Mouse (Mus musculus) erythroblast, embryonic 14.5 days (primary cell): Measurements from ENCODE around the gene 3110009E18Rik. TPM values are rescaled to one million over a fixed set of nuclear protein-coding genes. Genes with fewer than 3 reads are reported as not detected.

Source experiments
- H3K27me3 ChIP-seq: 2 replicates; pipeline ENCODE4 v1.6.1; 2012; ENCODE audit warnings: inconsistent platforms; ENCODE audit not compliant: control insufficient read depth
- H3K36me3 ChIP-seq: 2 replicates; pipeline ENCODE4 v1.6.1; 2012; ENCODE audit warnings: mild to moderate bottlenecking, inconsistent platforms; ENCODE audit not compliant: control insufficient read depth
- H3K4me1 ChIP-seq: 2 replicates; pipeline ENCODE4 v1.6.1; 2012; ENCODE audit warnings: inconsistent platforms; ENCODE audit not compliant: control insufficient read depth
- H3K4me3 ChIP-seq: replicated peaks from 2 replicates; pipeline ENCODE3; 2012; ENCODE audit warnings: moderate library complexity, mild to moderate bottlenecking, inconsistent platforms
- H3K9me3 ChIP-seq: 2 replicates; pipeline ENCODE4 v1.6.1; 2012; ENCODE audit warnings: low read length, inconsistent platforms, mixed read lengths; ENCODE audit not compliant: control insufficient read depth
- GATA1 ChIP-seq: IDR thresholded peaks from 2 replicates; pipeline ENCODE4 v1.6.1; 2012; ENCODE audit warnings: low read length, inconsistent platforms, mixed read lengths
- TAL1 ChIP-seq: IDR thresholded peaks from 3 replicates; pipeline ENCODE4 v1.6.1; 2012; ENCODE audit warnings: low read length, inconsistent platforms, mixed read lengths
- polyA plus RNA-seq: library from polyadenylated mRNA; stranded (reverse); fragments of >175 nt; gene quantifications from 2 replicates; pipeline ENCODE4 v1.2.3, GENCODE M21; 2012

The 3110009E18Rik gene
- polyA plus RNA-seq, 1 experiment, result not detected

- no peak for TF ChIP-seq GATA1
- TF ChIP-seq TAL1, result no peak
- H3K4me1 ChIP-seq, result no peaks in the 10 kb centered on the region; the same call in 1 of the 2 replicates
- no peaks in the 10 kb centered on the region for H3K9me3 ChIP-seq
- H3K4me3 ChIP-seq, result no peak overlapping the region
- no peaks in the 10 kb centered on the region for H3K27me3 ChIP-seq
- H3K36me3 ChIP-seq, result no peaks in the 10 kb centered on the region
These were observed 21.5 kb upstream of the 3110009E18Rik start for GRCm38 (mm10) chr1:120099483-120099882.

- Histone ChIP-seq H3K9me3 (no peaks in the 10 kb centered on the region), H3K27me3 (no peaks in the 10 kb centered on the region), H3K4me3 (no peak overlapping the region), H3K4me1 (no peaks in the 10 kb centered on the region), H3K36me3 (no peaks in the 10 kb centered on the region)
- TF ChIP-seq GATA1 (no peak), TAL1 (no peak)
These were observed 20.3 kb upstream of the 3110009E18Rik start for GRCm38 (mm10) chr1:120100456-120101226.

GRCm38 (mm10) chr1:120101227-120101609 is 19.8 kb upstream of the 3110009E18Rik start:
- H3K27me3 ChIP-seq, result no peaks in the 10 kb centered on the region
- H3K4me1 ChIP-seq, result no peaks in the 10 kb centered on the region
- no peaks in the 10 kb centered on the region for H3K36me3 ChIP-seq
- TF ChIP-seq GATA1 (no peak), TAL1 (no peak)
- H3K4me3 ChIP-seq, result no peak overlapping the region
- H3K9me3 ChIP-seq, result no peaks in the 10 kb centered on the region

GRCm38 (mm10) chr1:120105556-120105959 is 15.4 kb upstream of the 3110009E18Rik start:
- no peak overlapping the region for H3K4me3 ChIP-seq
- H3K36me3 ChIP-seq, result no peaks in the 10 kb centered on the region
- no peaks in the 10 kb centered on the region for H3K9me3 ChIP-seq
- TF ChIP-seq GATA1, result no peak
- TF ChIP-seq TAL1, result no peak
- no peaks in the 10 kb centered on the region for H3K27me3 ChIP-seq
- H3K4me1 ChIP-seq, result no peaks in the 10 kb centered on the region

- no peak for TF ChIP-seq GATA1
- TF ChIP-seq TAL1, result no peak
- Histone ChIP-seq H3K9me3 (peaks cover 8% of the 10 kb centered on the region), H3K36me3 (peaks cover 22% of the 10 kb centered on the region), H3K4me1 (peaks cover 2% of the 10 kb centered on the region; the same call in 1 of the 2 replicates), H3K27me3 (no peaks in the 10 kb centered on the region), H3K4me3 (no peak overlapping the region)
These were observed 11.1 kb upstream of the 3110009E18Rik start for GRCm38 (mm10) chr1:120109741-120110432.

GRCm38 (mm10) chr1:120111766-120112165 is 9.2 kb upstream of the 3110009E18Rik start:
- H3K27me3 ChIP-seq, result no peaks in the 10 kb centered on the region
- no peak for TF ChIP-seq TAL1
- no peak for TF ChIP-seq GATA1
- peaks cover 8% of the 10 kb centered on the region for H3K9me3 ChIP-seq
- no peak overlapping the region for H3K4me3 ChIP-seq
- peaks cover 36% of the 10 kb centered on the region for H3K36me3 ChIP-seq
- peaks cover 2% of the 10 kb centered on the region; the same call in 1 of the 2 replicates for H3K4me1 ChIP-seq

GRCm38 (mm10) chr1:120112251-120113187 is 8.5 kb upstream of the 3110009E18Rik start:
- Histone ChIP-seq H3K4me3 (no peak overlapping the region), H3K9me3 (peaks cover 8% of the 10 kb centered on the region), H3K36me3 (peaks cover 36% of the 10 kb centered on the region), H3K4me1 (peaks cover 2% of the 10 kb centered on the region; the same call in 1 of the 2 replicates), H3K27me3 (no peaks in the 10 kb centered on the region)
- TF ChIP-seq GATA1 (no peak), TAL1 (no peak)

- Histone ChIP-seq H3K9me3 (peaks cover 8% of the 10 kb centered on the region), H3K36me3 (peaks cover 44% of the 10 kb centered on the region), H3K4me1 (peaks cover 21% of the 10 kb centered on the region), H3K27me3 (no peaks in the 10 kb centered on the region), H3K4me3 (no peak overlapping the region)
- no peak for TF ChIP-seq GATA1
These were observed 5.3 kb upstream of the 3110009E18Rik start for GRCm38 (mm10) chr1:120115671-120116081.
